Mouse (Mus musculus) adrenal gland, postnatal 36 days (tissue): ENCODE data around the gene Colgalt2. TPM values are rescaled to one million over a fixed set of nuclear protein-coding genes. Genes with fewer than 3 reads are reported as not detected.

ENCODE experiments used
- DNase-seq, 2 experiments: peaks; one replicate each; pipeline ENCODE4 v3.0.0; 2021; ENCODE audit warnings: mixed read lengths in 1 of 2
- total RNA-seq, 2 experiments: library from RNA; stranded (reverse); gene quantifications; 2 replicates each; pipeline ENCODE4 v1.2.3; 2021

Colgalt2 gene
- total RNA-seq, 2 experiments from 2014 or later = 2.9 to 3.5 TPM

GRCm38 (mm10) chr1:152490842-152491241 lies 91.2 kb downstream of the Colgalt2 start:
- DNase-seq = no peak

GRCm38 (mm10) chr1:152492258-152492657 lies 92.6 kb downstream of the Colgalt2 start:
- DNase-seq = no peak

- DNase-seq = no peak
These were observed 97.2 kb downstream of the Colgalt2 start for GRCm38 (mm10) chr1:152496831-152497230.

- DNase-seq = peak; percentile 17 to 22
These were observed 98.0 kb downstream of the Colgalt2 start for GRCm38 (mm10) chr1:152497581-152497980.

GRCm38 (mm10) chr1:152499802-152500201 lies 100.2 kb downstream of the Colgalt2 start:
- peak; percentile 40 to 58 for DNase-seq

- no peak for DNase-seq
These were observed 106.5 kb downstream of the Colgalt2 start for GRCm38 (mm10) chr1:152506175-152506574.

- DNase-seq = no peak
These were observed 107.1 kb downstream of the Colgalt2 start for GRCm38 (mm10) chr1:152506726-152507125.

- no peak for DNase-seq
These were observed 109.0 kb downstream of the Colgalt2 start for GRCm38 (mm10) chr1:152508481-152509220.

- peak in 1 of 2 experiments; percentile 21 for DNase-seq
These were observed 111.6 kb downstream of the Colgalt2 start for GRCm38 (mm10) chr1:152511237-152511636.

- DNase-seq = no peak
These were observed 114.6 kb downstream of the Colgalt2 start for GRCm38 (mm10) chr1:152514256-152514655.

GRCm38 (mm10) chr1:152517057-152517570 lies 117.5 kb downstream of the Colgalt2 start:
- no peak for DNase-seq

GRCm38 (mm10) chr1:152518971-152519370 lies 119.3 kb downstream of the Colgalt2 start:
- no peak for DNase-seq

- DNase-seq = peak; percentile 64 to 73
These were observed 121.4 kb downstream of the Colgalt2 start for GRCm38 (mm10) chr1:152520798-152521575.

- DNase-seq = no peak
These were observed 122.6 kb downstream of the Colgalt2 start for GRCm38 (mm10) chr1:152522226-152522625.

GRCm38 (mm10) chr1:152523292-152523691 lies 123.7 kb downstream of the Colgalt2 start:
- no peak for DNase-seq

- no peak for DNase-seq
These were observed 124.7 kb downstream of the Colgalt2 start for GRCm38 (mm10) chr1:152524098-152524892.

GRCm38 (mm10) chr1:152524987-152525648 lies 125.5 kb downstream of the Colgalt2 start:
- DNase-seq = peak; percentile 76 to 83

GRCm38 (mm10) chr1:152526154-152526553 lies 126.5 kb downstream of the Colgalt2 start:
- no peak for DNase-seq

GRCm38 (mm10) chr1:152528214-152528613 lies 128.6 kb downstream of the Colgalt2 start:
- no peak for DNase-seq

GRCm38 (mm10) chr1:152528778-152529177 lies 129.1 kb downstream of the Colgalt2 start:
- DNase-seq = no peak

GRCm38 (mm10) chr1:152531498-152531897 lies 131.9 kb downstream of the Colgalt2 start:
- DNase-seq = peak; percentile 24 to 31

- no peak for DNase-seq
These were observed 134.9 kb downstream of the Colgalt2 start for GRCm38 (mm10) chr1:152534531-152534930.
